Mouse (Mus musculus): ENCODE data around the gene Tssk2.

The Tssk2 gene

GRCm38 (mm10) chr16:17898462-17898861 is at the start of gene Tssk2, which contains the start of gene Dgcr2:
Gene Tssk2 (plus strand): TSS chr16:17898637.
Gene Dgcr2 (minus strand): TSS chr16:17898562.
- DNase-seq: no peak

DNA sequence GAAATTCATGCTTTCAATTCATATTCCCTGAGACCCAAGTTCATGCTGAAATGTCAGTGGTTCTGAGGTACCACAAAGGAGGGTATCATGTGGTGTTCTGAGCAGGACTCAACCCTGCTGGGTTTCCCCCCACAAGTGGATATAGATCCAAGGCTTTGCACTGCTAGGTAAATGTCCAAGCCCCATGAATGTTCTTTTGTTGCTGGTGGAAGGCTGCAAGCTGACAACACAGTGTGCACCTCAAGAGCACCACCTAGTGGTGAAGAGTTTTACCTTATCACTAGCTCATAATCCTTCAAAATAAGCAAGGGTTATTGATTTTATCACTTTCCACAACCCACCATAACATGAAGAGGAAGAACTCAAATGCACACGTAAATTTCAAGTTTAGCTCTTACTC is 49.5 kb upstream of the Tssk2 start:
- no peak for DNase-seq

DNA sequence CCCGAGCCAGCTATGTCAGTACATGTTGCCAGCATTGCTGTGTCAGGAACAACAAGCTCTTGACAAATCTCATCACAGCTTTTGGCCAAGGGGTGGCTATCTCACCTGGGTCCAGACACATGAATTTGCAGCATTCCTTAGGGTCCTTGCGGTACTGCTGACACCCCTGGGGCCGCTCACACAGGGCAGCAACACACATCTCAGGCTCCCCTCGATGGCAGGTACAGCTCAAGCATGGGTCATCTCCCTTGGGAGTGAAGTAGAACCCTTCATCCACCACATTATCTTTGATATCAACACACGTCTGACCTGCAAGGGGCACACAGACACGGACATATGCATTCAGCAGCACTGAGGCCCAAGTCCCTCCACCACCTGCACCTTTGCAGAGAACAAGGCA is 49.0 kb upstream of the Tssk2 start:
- no peak for DNase-seq

DNA sequence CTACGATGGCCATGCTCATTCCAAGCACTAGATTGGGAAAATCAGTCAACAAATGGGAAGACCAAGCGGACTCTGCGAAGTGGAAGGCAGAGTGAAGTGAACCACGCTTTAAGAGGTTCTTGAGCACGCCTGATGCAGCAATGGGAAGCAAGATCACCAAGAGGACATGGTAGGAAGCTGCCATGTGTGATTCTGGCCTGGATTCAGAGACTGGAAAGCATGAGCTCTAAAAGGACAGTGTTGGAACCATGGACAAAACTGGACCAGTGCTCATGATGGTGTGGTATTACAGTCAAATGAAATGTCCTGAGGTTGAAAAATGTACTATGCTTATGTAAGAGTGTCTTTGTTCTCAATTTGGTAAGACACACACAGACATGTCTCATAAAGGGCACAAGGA is 47.1 kb upstream of the Tssk2 start:
- no peak for DNase-seq

DNA sequence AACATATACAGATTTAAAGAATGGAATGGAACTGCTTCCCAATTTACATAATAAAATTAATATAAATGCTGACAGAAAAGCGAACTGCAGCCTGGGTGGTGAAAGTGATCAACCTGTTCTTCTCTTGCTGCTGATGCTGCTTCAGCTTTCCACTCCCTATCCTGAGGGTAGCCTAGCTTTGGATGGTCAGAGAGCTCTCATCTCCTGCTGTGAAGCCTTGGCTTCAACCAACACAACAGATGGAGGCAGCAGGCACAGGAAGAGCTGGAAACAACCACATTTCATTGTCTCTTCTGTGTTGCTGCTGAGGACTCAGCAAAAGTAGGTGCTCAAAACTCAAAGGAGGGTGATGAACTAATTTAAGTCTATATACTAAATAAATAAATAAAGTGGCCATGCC is 46.6 kb upstream of the Tssk2 start:
- DNase-seq: peak; percentile 53

GRCm38 (mm10) chr16:17853263-17853662 is 45.2 kb upstream of the Tssk2 start:
- DNase-seq: no peak

DNA sequence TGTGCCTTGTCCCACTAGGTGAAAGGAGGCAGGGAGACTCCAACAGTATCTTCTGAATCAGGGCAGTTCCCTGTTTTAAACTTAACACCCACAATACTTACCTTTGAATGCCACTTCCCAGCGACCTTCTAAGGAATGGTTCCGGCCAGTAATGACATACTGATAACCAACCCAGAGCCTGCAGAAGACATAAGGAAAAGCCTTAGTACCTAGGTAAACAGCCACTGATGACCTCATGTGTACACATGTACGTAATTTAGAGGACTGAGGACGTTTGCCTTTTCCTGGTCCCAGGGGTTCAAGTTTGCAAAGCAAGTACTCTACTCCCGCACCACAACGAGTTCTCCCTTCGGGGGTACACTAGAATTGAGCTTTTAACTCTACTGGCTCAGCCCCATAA is 41.3 kb upstream of the Tssk2 start:
- no peak for DNase-seq

GRCm38 (mm10) chr16:17858592-17858991 is 39.8 kb upstream of the Tssk2 start:
- no peak for DNase-seq

GRCm38 (mm10) chr16:17865293-17865692 is 33.1 kb upstream of the Tssk2 start:
- no peak for DNase-seq

- DNase-seq: no peak
Measured at GRCm38 (mm10) chr16:17865770-17866169, 32.7 kb upstream of the Tssk2 start.

GRCm38 (mm10) chr16:17871248-17871647 is 27.2 kb upstream of the Tssk2 start:
- DNase-seq: no peak

DNA sequence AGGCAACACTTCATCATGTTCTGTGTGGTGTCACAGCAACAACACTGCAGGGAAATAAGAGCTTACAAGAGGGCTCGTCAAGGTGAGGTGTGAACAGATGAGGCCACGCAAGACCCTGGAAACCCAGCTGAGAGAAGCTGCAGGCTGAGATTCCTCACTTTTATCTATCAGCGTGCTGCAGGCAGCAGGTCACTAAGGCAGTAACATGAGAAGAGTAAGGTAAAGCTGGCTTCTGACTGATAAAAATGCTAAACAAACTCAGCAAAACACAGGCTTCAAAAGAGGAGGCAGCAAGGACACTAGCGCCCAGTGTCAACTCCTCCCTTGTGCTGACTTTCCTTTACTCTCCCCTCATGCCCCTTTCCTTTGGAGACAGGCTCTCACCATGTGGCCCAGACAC is 25.4 kb upstream of the Tssk2 start:
- DNase-seq: no peak

DNA sequence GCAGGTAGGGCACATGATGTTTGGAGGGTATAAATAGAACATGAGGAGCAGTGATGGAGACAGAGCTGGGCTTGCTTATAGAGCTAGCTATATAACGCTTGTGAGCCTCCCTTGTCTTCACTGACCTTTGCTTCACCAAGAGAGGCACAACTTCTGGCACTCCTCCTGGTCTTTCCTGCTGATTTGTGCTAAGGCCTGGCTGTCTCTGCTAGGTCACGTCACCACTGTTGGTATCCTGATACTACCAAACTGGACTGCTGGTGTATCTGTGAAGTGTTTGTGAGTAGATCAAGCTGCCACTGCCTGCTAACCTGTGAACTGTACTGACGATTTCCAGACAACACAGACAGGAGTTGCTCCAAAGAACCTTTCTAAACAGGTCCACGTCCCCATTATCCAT is 23.3 kb upstream of the Tssk2 start:
- DNase-seq: no peak

DNA sequence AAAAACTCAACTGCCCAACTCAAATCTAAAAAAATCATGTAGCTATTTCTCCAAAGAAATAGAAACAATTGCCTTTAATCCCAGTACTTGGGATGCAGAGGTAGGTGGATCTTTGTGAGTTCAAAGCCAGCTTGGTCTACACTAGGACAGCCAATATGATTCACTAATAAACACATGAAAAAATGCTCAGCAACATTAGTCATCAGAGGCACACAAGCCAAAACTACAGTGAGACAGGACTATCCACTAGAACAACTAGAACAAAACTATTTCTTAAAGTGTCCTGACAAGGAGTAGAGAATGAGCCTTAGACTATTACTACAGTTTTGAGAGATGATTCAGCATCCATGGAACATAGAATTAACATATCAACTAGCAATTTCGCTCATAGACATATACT is 22.3 kb upstream of the Tssk2 start:
- DNase-seq: no peak

DNA sequence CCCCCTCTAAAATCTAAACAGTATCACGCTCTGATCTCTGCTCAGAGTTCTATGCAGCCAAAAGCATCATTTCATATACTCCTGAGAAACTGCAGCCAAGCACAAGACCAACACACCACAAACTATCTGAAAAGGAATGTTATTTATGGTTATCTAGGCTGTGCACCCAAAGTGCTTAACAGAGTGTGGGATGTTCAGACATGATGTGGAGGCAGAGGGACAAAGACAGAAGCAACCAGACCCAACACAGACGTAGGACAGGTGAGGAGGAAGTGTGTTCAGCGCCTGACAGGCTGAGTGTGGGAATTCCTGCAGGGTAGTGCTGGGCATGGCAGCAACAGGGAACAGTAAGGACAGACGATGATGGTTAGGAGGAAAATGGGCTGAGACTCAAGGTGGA is 18.9 kb upstream of the Tssk2 start:
- no peak for DNase-seq

GRCm38 (mm10) chr16:17882196-17882595 is 16.2 kb upstream of the Tssk2 start:
- DNase-seq: no peak

DNA sequence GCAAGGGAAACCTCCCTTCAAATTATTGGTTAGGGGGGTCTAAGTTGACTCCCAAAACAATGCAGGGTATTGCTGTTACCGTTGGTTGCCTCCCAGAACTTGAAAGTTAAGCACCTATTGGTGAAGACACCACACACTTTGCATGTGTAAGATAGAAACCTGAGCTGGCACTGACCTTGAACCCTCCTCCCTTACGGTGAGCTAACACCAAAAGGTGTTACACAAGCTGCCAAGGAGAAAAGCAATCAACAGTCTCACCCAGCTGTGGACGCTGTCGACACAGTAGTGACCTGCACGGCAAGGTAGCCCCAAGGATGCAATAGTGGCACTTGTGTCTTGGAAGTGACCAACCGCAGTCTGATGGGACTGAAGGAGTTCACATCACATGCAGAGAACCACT is 14.3 kb upstream of the Tssk2 start:
- DNase-seq: no peak

DNA sequence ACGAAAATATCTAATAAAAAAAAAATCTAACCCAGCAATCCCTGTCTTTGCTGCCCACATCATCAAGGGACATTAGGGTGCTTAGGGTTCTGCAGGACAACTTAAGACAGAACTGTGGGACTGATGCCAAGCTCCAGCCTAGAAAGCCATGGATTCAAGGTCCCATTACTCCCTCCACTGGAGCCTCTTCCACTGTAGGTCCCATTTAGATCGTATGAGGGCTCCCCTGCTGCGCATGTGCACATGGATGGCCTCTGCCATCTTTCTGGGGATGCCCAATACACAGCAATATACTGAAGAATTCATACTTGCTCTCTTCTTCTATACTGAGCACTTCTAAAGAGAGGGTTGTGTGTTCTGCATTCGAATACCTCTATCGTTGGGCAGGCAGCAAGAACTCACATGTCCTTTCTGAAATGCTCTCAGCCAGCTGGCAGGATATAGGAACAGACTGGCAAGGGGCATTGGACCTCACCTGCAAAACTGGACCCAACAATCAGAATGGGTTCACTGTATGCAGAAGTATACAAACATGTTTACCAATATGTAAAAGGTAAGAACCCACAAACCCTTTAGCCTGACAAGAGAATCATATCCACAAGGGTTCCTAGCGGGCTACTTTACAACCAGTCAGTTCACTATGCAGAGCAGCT is 8.6 kb upstream of the Tssk2 start:
- no peak for DNase-seq

DNA sequence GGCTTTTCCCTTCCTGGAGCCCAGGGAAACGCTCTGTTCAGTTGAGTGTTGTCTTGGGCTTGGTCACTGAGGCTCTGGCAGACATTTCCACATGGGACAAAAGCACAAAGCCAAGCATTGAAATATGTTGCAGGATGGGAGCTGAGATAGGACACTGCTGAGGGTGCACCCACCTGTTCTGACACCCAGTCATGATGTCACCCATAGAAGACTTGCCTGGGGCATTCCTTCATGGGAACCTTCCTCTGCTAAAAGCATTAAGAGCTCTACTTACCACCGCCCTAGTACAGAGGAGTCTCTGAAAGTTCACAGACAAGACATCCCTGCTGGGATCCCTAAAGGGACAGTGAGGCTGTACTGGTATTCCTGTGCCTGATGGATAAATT is 8.1 kb upstream of the Tssk2 start:
- no peak for DNase-seq

- peak; percentile 52 for DNase-seq
Measured at GRCm38 (mm10) chr16:17890917-17891566, 7.4 kb upstream of the Tssk2 start.

- DNase-seq: peak; percentile 99
Measured at GRCm38 (mm10) chr16:17891567-17891959, 6.9 kb upstream of the Tssk2 start, which contains the start of gene Gm20518. Gene Gm20518 (minus strand): TSS chr16:17891671.

DNA sequence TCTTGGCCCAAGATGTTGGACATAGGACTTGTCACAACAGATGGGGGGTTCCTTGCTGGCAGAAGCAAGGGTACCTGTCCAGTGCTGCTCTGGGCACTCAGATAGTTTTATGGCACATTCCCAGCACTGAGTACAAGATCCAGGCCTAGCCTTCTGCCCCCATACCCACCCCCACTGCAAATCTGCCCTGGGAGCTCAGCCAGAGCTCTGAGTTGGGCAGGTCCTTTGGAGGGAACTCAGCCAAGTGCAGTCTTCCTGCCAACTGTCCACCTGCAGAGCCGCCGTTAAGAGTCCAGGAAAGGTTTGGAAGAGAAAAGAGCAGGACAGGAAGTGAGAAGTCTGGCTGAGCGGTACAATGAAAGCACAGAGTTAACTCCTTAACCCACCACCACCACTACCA is 5.8 kb upstream of the Tssk2 start:
- no peak for DNase-seq

DNA sequence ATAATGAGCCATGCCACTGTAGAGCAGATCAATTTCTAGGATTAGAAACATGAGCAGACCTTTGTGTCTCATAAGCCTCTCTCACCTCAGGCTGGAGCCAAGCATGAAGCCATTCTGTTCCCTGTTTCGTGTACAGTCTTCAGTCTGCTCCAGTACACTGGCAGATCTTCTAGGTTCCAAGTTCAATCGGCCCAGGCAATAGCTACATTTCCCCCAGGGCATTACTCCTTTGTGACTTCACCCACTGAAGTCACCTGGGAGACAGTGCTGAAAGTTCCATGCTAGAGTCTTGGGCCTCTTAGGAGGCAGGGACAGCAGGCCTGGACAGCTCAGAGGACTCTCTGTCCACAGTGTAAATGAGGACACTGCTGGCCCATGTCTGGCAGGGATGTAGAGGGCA is 4.5 kb upstream of the Tssk2 start, which contains the start of gene Tssk1:
TSS of gene Tssk1 (plus strand) at position 301 of the 400 bp plus-strand sequence.
- DNase-seq: no peak

DNA sequence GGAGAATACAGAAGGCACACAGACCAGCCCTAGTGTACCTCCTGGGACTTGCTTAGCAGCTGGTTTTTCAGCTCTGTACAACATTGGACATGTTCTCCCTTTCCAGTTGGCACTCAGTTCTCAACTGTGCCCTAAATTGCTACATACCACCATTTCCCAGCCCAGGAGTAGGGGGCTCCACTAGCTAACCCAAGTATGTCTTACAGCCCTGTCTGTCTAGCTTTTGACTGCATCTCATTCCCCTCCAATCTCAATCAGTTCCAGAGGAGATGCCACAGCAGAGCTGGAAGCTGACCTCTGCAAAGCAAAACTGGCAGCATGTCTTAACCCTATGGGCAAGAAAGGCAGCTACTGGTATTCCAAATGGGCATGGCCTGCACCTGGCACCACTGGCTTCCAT is 2.3 kb upstream of the Tssk2 start:
- DNase-seq: no peak

GRCm38 (mm10) chr16:17911052-17911595 is 12.7 kb downstream of the Tssk2 start, which contains the start of gene Ess2:
Gene Ess2 (minus strand): TSS chr16:17911348.
- peak; percentile 96 for DNase-seq

Data from layer of hippocampus, adult 9-11 months (tissue).